Mouse (Mus musculus) limb, embryonic 12.5 days (tissue): ENCODE results near the gene Gm33543. TPM values are rescaled to one million over a fixed set of nuclear protein-coding genes. Genes with fewer than 3 reads are reported as not detected.

ENCODE experiments used
- ATAC-seq: fragments of 200-750 bp; cut with Nextera tagmentation; 2 replicates; pipeline ENCODE4 v1.8.0; 2017; ENCODE audit warnings: low read depth, moderate TSS enrichment; ENCODE audit not compliant: insufficient number of reproducible peaks, insufficient read depth, low FRiP score, low TSS enrichment
- H3K27ac ChIP-seq: fragments of 300-500 bp; sonication (generic); 2 replicates; pipeline ENCODE4 v1.5.1; 2016; ENCODE audit warnings: mild to moderate bottlenecking, moderate library complexity
- H3K27me3 ChIP-seq: fragments of 300-500 bp; sonication (generic); 2 replicates; pipeline ENCODE4 v1.6.1; 2016; ENCODE audit warnings: mild to moderate bottlenecking, moderate library complexity
- H3K36me3 ChIP-seq: fragments of 300-500 bp; sonication (generic); 2 replicates; pipeline ENCODE4 v1.6.1; 2016; ENCODE audit warnings: mild to moderate bottlenecking, moderate library complexity
- H3K4me1 ChIP-seq: fragments of 300-500 bp; sonication (generic); replicated peaks from 2 replicates; pipeline ENCODE4 v1.6.1; 2016
- H3K4me2 ChIP-seq: fragments of 300-500 bp; sonication (generic); 2 replicates; pipeline ENCODE4 v1.6.1; 2016; ENCODE audit warnings: mild to moderate bottlenecking, moderate library complexity
- H3K4me3 ChIP-seq: fragments of 300-500 bp; sonication (generic); replicated peaks from 2 replicates; pipeline ENCODE4 v1.5.1; 2016; ENCODE audit warnings: mild to moderate bottlenecking
- H3K9ac ChIP-seq: fragments of 300-500 bp; sonication (generic); replicated peaks from 2 replicates; pipeline ENCODE4 v1.6.1; 2016; ENCODE audit warnings: mild to moderate bottlenecking, moderate library complexity
- H3K9me3 ChIP-seq: fragments of 300-500 bp; sonication (generic); 2 replicates; pipeline ENCODE4 v1.6.1; 2016; ENCODE audit warnings: mild to moderate bottlenecking, moderate library complexity
- WGBS: fragments of 180-500 bp; shearing (Covaris S2); methylation state at CpG from one replicate; pipeline ENCODE4 v1.1.7; 2016; 5-methylcytosine and 5-hydroxymethylcytosine counted together
- polyA plus RNA-seq: library from polyadenylated mRNA; unstranded; fragments of >200 nt; fragmentation: Nextera tagmentation; extraction: Ambion mirVana; gene quantifications from 2 replicates; pipeline ENCODE4 v1.2.1, GENCODE M21; 2016

The Gm33543 gene
- not detected in 2 replicates for polyA plus RNA-seq

- Histone ChIP-seq H3K4me1 (no peaks in the 10 kb centered on the region), H3K9ac (no peak within 1 kb of the TSS), H3K36me3 (no peaks in the 10 kb centered on the region), H3K4me2 (no peak within 1 kb of the TSS), H3K27me3 (no peaks in the 10 kb centered on the region), H3K4me3 (no peak within 1 kb of the TSS), H3K27ac (no peak within 1 kb of the TSS), H3K9me3 (no peaks in the 10 kb centered on the region)
- 82% methylated on average over 9 of the region's 9 CpGs for WGBS
- ATAC-seq, result no peak
Measured at GRCm38 (mm10) chr10:95842789-95843637, at the start of gene Gm33543. TSS of gene Gm33543 (minus strand) at chr10:95842930.

GRCm38 (mm10) chr10:95892132-95892531, 49.4 kb upstream of the Gm33543 start:
- ATAC-seq, result no peak
- 79% methylated on average over 9 of the region's 9 CpGs for WGBS
- H3K27ac ChIP-seq, result no peak overlapping the region

GRCm38 (mm10) chr10:95891214-95891960, 48.7 kb upstream of the Gm33543 start:
- H3K36me3 ChIP-seq, result no peaks in the 10 kb centered on the region
- 0 out of 2 replicates have a peak, but pooled peaks cover 2% of the 10 kb centered on the region for H3K4me1 ChIP-seq
- H3K9me3 ChIP-seq, result no peaks in the 10 kb centered on the region
- no peak overlapping the region for H3K4me3 ChIP-seq
- ATAC-seq, result no peak
- 73% methylated on average over 7 of the region's 7 CpGs for WGBS
- H3K27ac ChIP-seq, result no peak overlapping the region
- H3K27me3 ChIP-seq, result peaks cover 3% of the 10 kb centered on the region; the same call in 1 of the 2 replicates
- H3K9ac ChIP-seq, result no peak overlapping the region
- H3K4me2 ChIP-seq, result no peak overlapping the region

More at GRCm38 (mm10) chr10:95892132-95892531, 49.4 kb upstream of the Gm33543 start:
- 0 out of 2 replicates have a peak, but pooled peaks cover 2% of the 10 kb centered on the region for H3K4me1 ChIP-seq
- H3K27me3 ChIP-seq, result peaks cover 3% of the 10 kb centered on the region; the same call in 1 of the 2 replicates
- H3K9ac ChIP-seq, result no peak overlapping the region
- H3K4me2 ChIP-seq, result no peak overlapping the region
- no peaks in the 10 kb centered on the region for H3K9me3 ChIP-seq
- H3K36me3 ChIP-seq, result no peaks in the 10 kb centered on the region
- no peak overlapping the region for H3K4me3 ChIP-seq

- H3K9ac ChIP-seq, result no peak overlapping the region
- H3K9me3 ChIP-seq, result no peaks in the 10 kb centered on the region
- no peak for ATAC-seq
- H3K4me3 ChIP-seq, result no peak overlapping the region
- no peaks in the 10 kb centered on the region for H3K27me3 ChIP-seq
- H3K36me3 ChIP-seq, result no peaks in the 10 kb centered on the region
- no peak overlapping the region for H3K4me2 ChIP-seq
- H3K4me1 ChIP-seq, result no peaks in the 10 kb centered on the region
- H3K27ac ChIP-seq, result no peak overlapping the region
- 65% methylated on average over 7 of the region's 7 CpGs for WGBS
Measured at GRCm38 (mm10) chr10:95883761-95884517, 41.2 kb upstream of the Gm33543 start.

GRCm38 (mm10) chr10:95882036-95882435, 39.3 kb upstream of the Gm33543 start:
- Histone ChIP-seq H3K4me3 (no peak overlapping the region), H3K27me3 (no peaks in the 10 kb centered on the region), H3K9ac (no peak overlapping the region), H3K9me3 (no peaks in the 10 kb centered on the region), H3K4me2 (no peak overlapping the region), H3K27ac (no peak overlapping the region), H3K4me1 (no peaks in the 10 kb centered on the region), H3K36me3 (no peaks in the 10 kb centered on the region)
- ATAC-seq, result no peak
- WGBS, result 72% methylated on average over 9 of the region's 9 CpGs

GRCm38 (mm10) chr10:95879983-95880934, 37.5 kb upstream of the Gm33543 start:
- Histone ChIP-seq H3K9ac (no peak overlapping the region), H3K4me3 (no peak overlapping the region), H3K4me2 (no peak overlapping the region), H3K9me3 (no peaks in the 10 kb centered on the region), H3K27ac (no peak overlapping the region), H3K36me3 (no peaks in the 10 kb centered on the region), H3K4me1 (no peaks in the 10 kb centered on the region), H3K27me3 (no peaks in the 10 kb centered on the region)
- WGBS, result 87% methylated on average over 17 of the region's 17 CpGs
- ATAC-seq, result no peak

GRCm38 (mm10) chr10:95870782-95871181, 28.1 kb upstream of the Gm33543 start:
- H3K4me1 ChIP-seq, result no peaks in the 10 kb centered on the region
- H3K9me3 ChIP-seq, result no peaks in the 10 kb centered on the region
- H3K27me3 ChIP-seq, result no peaks in the 10 kb centered on the region
- no peak overlapping the region for H3K9ac ChIP-seq
- H3K36me3 ChIP-seq, result no peaks in the 10 kb centered on the region
- H3K27ac ChIP-seq, result no peak overlapping the region
- no peak overlapping the region for H3K4me3 ChIP-seq
- WGBS, result 96% methylated on average over 2 of the region's 2 CpGs
- ATAC-seq, result no peak
- no peak overlapping the region for H3K4me2 ChIP-seq

- no peaks in the 10 kb centered on the region for H3K36me3 ChIP-seq
- H3K4me2 ChIP-seq, result no peak overlapping the region
- no peak overlapping the region for H3K9ac ChIP-seq
- WGBS, result 59% methylated on average over 6 of the region's 6 CpGs
- no peak overlapping the region for H3K27ac ChIP-seq
- no peak for ATAC-seq
- no peak overlapping the region for H3K4me3 ChIP-seq
- no peaks in the 10 kb centered on the region for H3K27me3 ChIP-seq
- no peaks in the 10 kb centered on the region for H3K4me1 ChIP-seq
- no peaks in the 10 kb centered on the region for H3K9me3 ChIP-seq
Measured at GRCm38 (mm10) chr10:95868348-95868747, 25.6 kb upstream of the Gm33543 start.

GRCm38 (mm10) chr10:95867596-95867995, 24.9 kb upstream of the Gm33543 start:
- no peaks in the 10 kb centered on the region for H3K9me3 ChIP-seq
- no peaks in the 10 kb centered on the region for H3K36me3 ChIP-seq
- no peak for ATAC-seq
- H3K4me3 ChIP-seq, result no peak overlapping the region
- H3K4me2 ChIP-seq, result no peak overlapping the region
- 91% methylated on average over 2 of the region's 2 CpGs for WGBS
- no peak overlapping the region for H3K9ac ChIP-seq
- H3K4me1 ChIP-seq, result no peaks in the 10 kb centered on the region
- H3K27ac ChIP-seq, result no peak overlapping the region
- no peaks in the 10 kb centered on the region for H3K27me3 ChIP-seq

- no peak for ATAC-seq
- Histone ChIP-seq H3K4me2 (no peak overlapping the region), H3K27me3 (no peaks in the 10 kb centered on the region), H3K9me3 (no peaks in the 10 kb centered on the region), H3K9ac (no peak overlapping the region), H3K4me1 (no peaks in the 10 kb centered on the region), H3K36me3 (no peaks in the 10 kb centered on the region), H3K27ac (no peak overlapping the region), H3K4me3 (no peak overlapping the region)
- WGBS, result 68% methylated on average over 11 of the region's 11 CpGs
Measured at GRCm38 (mm10) chr10:95864349-95865124, 21.8 kb upstream of the Gm33543 start.
